Mouse (Mus musculus) hindbrain, embryonic 14.5 days (tissue): Measurements from ENCODE around the gene Mrpl38. TPM values are rescaled to one million over a fixed set of nuclear protein-coding genes. Genes with fewer than 3 reads are reported as not detected.
A peak's percentile ranks its signal among the peaks of the same experiment; 100 is the strongest.

Source experiments
- ATAC-seq: fragments of 200-750 bp; cut with Nextera tagmentation; 2 replicates; pipeline ENCODE4 v1.8.0; 2017; ENCODE audit warnings: moderate number of reproducible peaks, mild to moderate bottlenecking, moderate TSS enrichment, moderate library complexity; ENCODE audit not compliant: low FRiP score
- DNase-seq: peaks from one replicate; pipeline ENCODE4 v3.0.0-alpha.2; 2015; ENCODE audit warnings: low spot score
- H3K27ac ChIP-seq: fragments of 300-500 bp; sonication (generic); 2 replicates; pipeline ENCODE4 v1.5.1; 2014; ENCODE audit warnings: mild to moderate bottlenecking, moderate library complexity
- H3K27me3 ChIP-seq: fragments of 300-500 bp; sonication (generic); 2 replicates; pipeline ENCODE4 v1.6.1; 2014; ENCODE audit warnings: mild to moderate bottlenecking, low read length, mixed read lengths; ENCODE audit not compliant: control insufficient read depth, insufficient read depth
- H3K36me3 ChIP-seq: fragments of 300-500 bp; sonication (generic); replicated peaks from 2 replicates; pipeline ENCODE4 v1.6.1; 2014; ENCODE audit not compliant: control insufficient read depth, insufficient read depth
- H3K4me1 ChIP-seq: fragments of 300-500 bp; sonication (generic); replicated peaks from 2 replicates; pipeline ENCODE4 v1.6.1; 2014; ENCODE audit warnings: antibody characterized with exemption, low read length, mixed read lengths; ENCODE audit not compliant: control insufficient read depth, insufficient read depth
- H3K4me2 ChIP-seq: fragments of 300-500 bp; sonication (generic); replicated peaks from 2 replicates; pipeline ENCODE4 v1.6.1; 2014; ENCODE audit warnings: mild to moderate bottlenecking, moderate library complexity
- H3K4me3 ChIP-seq: fragments of 300-500 bp; sonication (generic); replicated peaks from 2 replicates; pipeline ENCODE4 v1.5.1; 2014; ENCODE audit warnings: mild to moderate bottlenecking, low read length
- H3K9ac ChIP-seq: fragments of 300-500 bp; sonication (generic); 2 replicates; pipeline ENCODE4 v1.6.1; 2014
- H3K9me3 ChIP-seq: fragments of 300-500 bp; sonication (generic); 2 replicates; pipeline ENCODE4 v1.6.1; 2016; ENCODE audit warnings: low read length; ENCODE audit not compliant: control insufficient read depth
- WGBS: fragments of 180-500 bp; shearing (Covaris S2); extraction: QIAGEN DNeasy Blood & Tissue Kit; methylation state at CpG from one replicate; pipeline ENCODE4 v1.1.7; 2014; 5-methylcytosine and 5-hydroxymethylcytosine counted together
- polyA plus RNA-seq: library from polyadenylated mRNA; unstranded; fragments of >200 nt; fragmentation: Nextera tagmentation; extraction: Ambion mirVana; gene quantifications from 2 replicates; pipeline ENCODE4 v1.2.1, GENCODE M21; 2014

Gene Mrpl38
- polyA plus RNA-seq, 1 experiment from 2014 or later, result 79.4 TPM

GRCm38 (mm10) chr11:116148761-116149221 is 10.1 kb upstream of the Mrpl38 start:
- Histone ChIP-seq H3K9ac (no peak overlapping the region), H3K36me3 (peaks cover 100% of the 10 kb centered on the region)

GRCm38 (mm10) chr11:116146294-116146985 is 7.8 kb upstream of the Mrpl38 start:
- DNase-seq (no peak), ATAC-seq (0 out of 2 replicates have a peak, but pooled peaks have one; percentile 42)
- Histone ChIP-seq H3K4me3 (no peak overlapping the region), H3K36me3 (peaks cover 100% of the 10 kb centered on the region), H3K4me2 (no peak overlapping the region), H3K27ac (no peak overlapping the region), H3K9ac (no peak overlapping the region), H3K9me3 (no peaks in the 10 kb centered on the region), H3K27me3 (no peaks in the 10 kb centered on the region), H3K4me1 (0 out of 2 replicates have a peak, but pooled peaks cover 4% of the 10 kb centered on the region)
- WGBS, result 72% methylated on average over 25 of the region's 25 CpGs

More at GRCm38 (mm10) chr11:116148761-116149221, 10.1 kb upstream of the Mrpl38 start:
- H3K9me3 ChIP-seq, result no peaks in the 10 kb centered on the region
- no peaks in the 10 kb centered on the region for H3K27me3 ChIP-seq
- no peak overlapping the region for H3K27ac ChIP-seq
- H3K4me2 ChIP-seq, result no peak overlapping the region
- H3K4me3 ChIP-seq, result no peak overlapping the region
- 64% methylated on average over 20 of the region's 20 CpGs for WGBS
- ATAC-seq, result no peak
- DNase-seq, result no peak
- H3K4me1 ChIP-seq, result 0 out of 2 replicates have a peak, but pooled peaks cover 4% of the 10 kb centered on the region

GRCm38 (mm10) chr11:116145481-116146293 is 7.0 kb upstream of the Mrpl38 start:
- Histone ChIP-seq H3K36me3 (peaks cover 94% of the 10 kb centered on the region), H3K27ac (peak overlapping the region; percentile 38; the same call in 1 of the 2 replicates), H3K9me3 (no peaks in the 10 kb centered on the region), H3K9ac (no peak overlapping the region), H3K27me3 (no peaks in the 10 kb centered on the region), H3K4me3 (no peak overlapping the region), H3K4me2 (no peak overlapping the region), H3K4me1 (0 out of 2 replicates have a peak, but pooled peaks cover 4% of the 10 kb centered on the region)
- WGBS, result 59% methylated on average over 18 of the region's 18 CpGs
- DNase-seq (no peak), ATAC-seq (no peak)

GRCm38 (mm10) chr11:116143468-116143867 is 4.8 kb upstream of the Mrpl38 start:
- H3K9ac ChIP-seq, result no peak overlapping the region
- 93% methylated on average over 3 of the region's 3 CpGs for WGBS
- no peak for ATAC-seq
- no peak for DNase-seq
- no peak overlapping the region for H3K4me3 ChIP-seq
- no peaks in the 10 kb centered on the region for H3K9me3 ChIP-seq
- H3K4me2 ChIP-seq, result no peak overlapping the region
- H3K27ac ChIP-seq, result no peak overlapping the region
- H3K36me3 ChIP-seq, result peaks cover 72% of the 10 kb centered on the region
- 0 out of 2 replicates have a peak, but pooled peaks cover 4% of the 10 kb centered on the region for H3K4me1 ChIP-seq
- H3K27me3 ChIP-seq, result no peaks in the 10 kb centered on the region

- no peak for DNase-seq
- H3K9me3 ChIP-seq, result no peaks in the 10 kb centered on the region
- H3K4me1 ChIP-seq, result peaks cover 11% of the 10 kb centered on the region; the same call in 1 of the 2 replicates
- no peak overlapping the region for H3K4me2 ChIP-seq
- no peak overlapping the region for H3K9ac ChIP-seq
- WGBS, result 75% methylated on average over 10 of the region's 10 CpGs
- no peak overlapping the region for H3K27ac ChIP-seq
- no peak for ATAC-seq
- H3K27me3 ChIP-seq, result no peaks in the 10 kb centered on the region
- H3K36me3 ChIP-seq, result peaks cover 61% of the 10 kb centered on the region
- no peak overlapping the region for H3K4me3 ChIP-seq
Measured at GRCm38 (mm10) chr11:116142211-116142991, 3.7 kb upstream of the Mrpl38 start.

GRCm38 (mm10) chr11:116138096-116138467 is 586 bp downstream of the Mrpl38 start:
- ATAC-seq, result no peak
- 2% methylated on average over 20 of the region's 20 CpGs for WGBS
- H3K27me3 ChIP-seq, result no peaks in the 10 kb centered on the region

GRCm38 (mm10) chr11:116134171-116134570 is 4.5 kb downstream of the Mrpl38 start:
- Histone ChIP-seq H3K9ac (no peak overlapping the region), H3K36me3 (peaks cover 36% of the 10 kb centered on the region), H3K4me1 (peaks cover 9% of the 10 kb centered on the region), H3K27me3 (no peaks in the 10 kb centered on the region), H3K27ac (no peak overlapping the region), H3K4me3 (no peak overlapping the region), H3K9me3 (no peaks in the 10 kb centered on the region), H3K4me2 (no peak overlapping the region)
- no peak for ATAC-seq
- no peak for DNase-seq
- 89% methylated on average over 10 of the region's 10 CpGs for WGBS

More at GRCm38 (mm10) chr11:116138096-116138467, 586 bp downstream of the Mrpl38 start:
- Histone ChIP-seq H3K4me1 (peaks cover 6% of the 10 kb centered on the region; the same call in 1 of the 2 replicates), H3K4me3 (peak overlapping the region; percentile 64), H3K9me3 (no peaks in the 10 kb centered on the region), H3K9ac (peak overlapping the region; percentile 71), H3K36me3 (peaks cover 38% of the 10 kb centered on the region), H3K4me2 (peak overlapping the region; percentile 69), H3K27ac (peak overlapping the region; percentile 73)
- DNase-seq, result no peak

- no peak overlapping the region for H3K4me2 ChIP-seq
- DNase-seq (no peak), ATAC-seq (no peak)
- H3K27me3 ChIP-seq, result no peaks in the 10 kb centered on the region
- H3K9me3 ChIP-seq, result no peaks in the 10 kb centered on the region
- H3K4me3 ChIP-seq, result no peak overlapping the region
- H3K9ac ChIP-seq, result no peak overlapping the region
- WGBS, result 72% methylated on average over 5 of the region's 5 CpGs
- H3K36me3 ChIP-seq, result peaks cover 36% of the 10 kb centered on the region
- H3K27ac ChIP-seq, result no peak overlapping the region
- H3K4me1 ChIP-seq, result peaks cover 9% of the 10 kb centered on the region
Measured at GRCm38 (mm10) chr11:116133497-116133896, 5.2 kb downstream of the Mrpl38 start.
